17 mouse cellular contexts compared by ENCODE assay signal in genomic region chr6:48684806-48685205, GRCm38 (mm10). TPM values are rescaled to one million over a fixed set of nuclear protein-coding genes. Genes with fewer than 3 reads are reported as not detected.
DNase-seq lines count a peak whose midpoint lies in the region; ATAC-seq and TF ChIP-seq lines count a peak whose summit lies in the region.
"Had no signal": no experiment of that assay in that cellular context is flagged by ENCODE, and none has a peak within 500 bp of the region (broad histone marks: within the 10 kb centered on the region; RNA-seq: fewer than 3 reads in every experiment).

No protein-coding gene starts in this region.

- H3K27me3 ChIP-seq in kidney, adult 2 months (replicated peaks; ENCODE audit: control insufficient read depth, insufficient read depth, low read length) = no peaks in the 10 kb centered on the region
- H3K27me3 ChIP-seq in lung, embryonic 15.5 days = no peaks in the 10 kb centered on the region
- no peaks in the 10 kb centered on the region for H3K27me3 ChIP-seq in intestine, embryonic 16.5 days (replicated peaks; ENCODE audit: control insufficient read depth, insufficient read depth, low read length)
- H3K27me3 ChIP-seq in hindbrain, embryonic 13.5 days = no peaks in the 10 kb centered on the region
- H3K27me3 ChIP-seq: embryonic facial prominence, embryonic 15.5 days; forebrain, embryonic 13.5 days had no signal

- H3K4me3 ChIP-seq in kidney, adult 2 months (ENCODE audit: insufficient read depth, low read depth, low read length) = peak overlapping the region; percentile 56
- H3K4me3 ChIP-seq in lung, embryonic 15.5 days = peak overlapping the region; percentile 7; the same call in 1 of the 2 replicates
- peak overlapping the region; percentile 68 for H3K4me3 ChIP-seq in brown adipose tissue, adult 24 weeks (ENCODE audit: insufficient read depth, low read depth, low read length)
- no peak overlapping the region for H3K4me3 ChIP-seq in intestine, embryonic 16.5 days (ENCODE audit: low read length)
- H3K4me3 ChIP-seq in hindbrain, embryonic 13.5 days = no peak overlapping the region
- H3K4me3 ChIP-seq: embryonic facial prominence, embryonic 15.5 days; forebrain, embryonic 13.5 days; midbrain, embryonic 10.5 days had no signal

- no peaks in the 10 kb centered on the region for H3K9me3 ChIP-seq in lung, embryonic 15.5 days
- H3K9me3 ChIP-seq in intestine, embryonic 16.5 days (ENCODE audit: control insufficient read depth, low read length) = no peaks in the 10 kb centered on the region
- H3K9me3 ChIP-seq in hindbrain, embryonic 13.5 days = no peaks in the 10 kb centered on the region
- H3K9me3 ChIP-seq: embryonic facial prominence, embryonic 15.5 days; forebrain, embryonic 13.5 days; midbrain, embryonic 10.5 days had no signal

- peak overlapping the region; percentile 16; the same call in 1 of the 2 replicates for H3K4me2 ChIP-seq in lung, embryonic 15.5 days
- H3K4me2 ChIP-seq in intestine, embryonic 16.5 days (ENCODE audit: low read depth, low read length) = no peak overlapping the region
- H3K4me2 ChIP-seq in hindbrain, embryonic 13.5 days = no peak overlapping the region
- H3K4me2 ChIP-seq: embryonic facial prominence, embryonic 15.5 days; forebrain, embryonic 13.5 days had no signal

- no peaks in the 10 kb centered on the region for H3K36me3 ChIP-seq in kidney, adult 2 months (ENCODE audit: control insufficient read depth, insufficient read depth, low read length)
- H3K36me3 ChIP-seq in lung, embryonic 15.5 days = no peaks in the 10 kb centered on the region
- no peaks in the 10 kb centered on the region for H3K36me3 ChIP-seq in intestine, embryonic 16.5 days (ENCODE audit: control insufficient read depth, insufficient read depth, low read length)
- H3K36me3 ChIP-seq in hindbrain, embryonic 13.5 days = no peaks in the 10 kb centered on the region
- H3K36me3 ChIP-seq: embryonic facial prominence, embryonic 15.5 days; midbrain, embryonic 10.5 days had no signal

- H3K9ac ChIP-seq in lung, embryonic 15.5 days = no peak overlapping the region
- H3K9ac ChIP-seq in intestine, embryonic 16.5 days (ENCODE audit: low read depth, low read length) = no peak overlapping the region
- no peak overlapping the region for H3K9ac ChIP-seq in hindbrain, embryonic 13.5 days
- H3K9ac ChIP-seq: embryonic facial prominence, embryonic 15.5 days; forebrain, embryonic 13.5 days had no signal

- DNase-seq in kidney, adult 2 months = peak; percentile 69
- DNase-seq in kidney, adult 8-10 months = no peak
- DNase-seq in lung, postnatal 36 days = no peak
- DNase-seq: adrenal gland, postnatal 36 days; cerebellum, adult 11 months; kidney, postnatal 14 days; right cerebral cortex, postnatal 14 days; thymus, postnatal 25 days had no signal

- TF ChIP-seq POLR2A in kidney, adult 2 months (IDR thresholded peaks at IDR 0.05; ENCODE audit: low read depth, low read length) = no peak

- no peak for TF ChIP-seq CTCF in kidney, adult 2 months (conservative IDR thresholded peaks at IDR 0.05; ENCODE audit: insufficient read depth, insufficient read length, low read depth, low read length)

- 54% methylated on average over 4 of the region's 4 CpGs for WGBS in kidney, adult 2 months
- WGBS in lung, embryonic 15.5 days = 49% methylated on average over 4 of the region's 4 CpGs
- WGBS in intestine, embryonic 16.5 days = 58% methylated on average over 4 of the region's 4 CpGs
- WGBS in hindbrain, embryonic 13.5 days = 72% methylated on average over 4 of the region's 4 CpGs

- no peaks in the 10 kb centered on the region for H3K4me1 ChIP-seq in kidney, adult 2 months (ENCODE audit: control insufficient read depth, insufficient read depth, low read length)
- H3K4me1 ChIP-seq in lung, embryonic 15.5 days = no peaks in the 10 kb centered on the region
- peaks cover 24% of the 10 kb centered on the region; the same call in 1 of the 2 replicates for H3K4me1 ChIP-seq in brown adipose tissue, adult 24 weeks (ENCODE audit: control insufficient read depth, insufficient read depth, insufficient read length, low read length)
- H3K4me1 ChIP-seq in intestine, embryonic 16.5 days (ENCODE audit: control insufficient read depth, insufficient read depth, low read length) = no peaks in the 10 kb centered on the region
- no peaks in the 10 kb centered on the region for H3K4me1 ChIP-seq in hindbrain, embryonic 13.5 days (replicated peaks)
- H3K4me1 ChIP-seq: embryonic facial prominence, embryonic 15.5 days; forebrain, embryonic 13.5 days had no signal

- no peak for ATAC-seq in lung, embryonic 15.5 days (ENCODE audit: borderline replicate concordance, extremely low read depth, low FRiP score, low TSS enrichment)
- no peak for ATAC-seq in intestine, embryonic 16.5 days
- no peak for ATAC-seq in hindbrain, embryonic 13.5 days (ENCODE audit: low FRiP score)
- ATAC-seq: activated CD4-positive, CD25-positive, alpha-beta regulatory T cell, adult 4 months; forebrain, embryonic 13.5 days had no signal

- peak overlapping the region; percentile 93 for H3K27ac ChIP-seq in kidney, adult 2 months (ENCODE audit: insufficient read depth, low read depth, low read length)
- peak overlapping the region; percentile 66 for H3K27ac ChIP-seq in lung, embryonic 15.5 days
- peak overlapping the region; percentile 93 for H3K27ac ChIP-seq in brown adipose tissue, adult 24 weeks (replicated peaks; ENCODE audit: low read depth, low read length)
- H3K27ac ChIP-seq in intestine, embryonic 16.5 days (ENCODE audit: low read length) = peak overlapping the region; percentile 16; the same call in 1 of the 2 replicates
- no peak overlapping the region for H3K27ac ChIP-seq in hindbrain, embryonic 13.5 days
- H3K27ac ChIP-seq: embryonic facial prominence, embryonic 15.5 days; forebrain, embryonic 13.5 days; midbrain, embryonic 10.5 days had no signal

RNA-seq across cellular contexts. Expression of gene Gimap4, which starts 0.5 kb away (rescaled TPM):
- polyA plus RNA-seq in kidney, adult 2 months (2012; rRNA removed) = 27.5 and 44.3 TPM in 2 replicates
- 45.0 and 46.6 TPM in 2 replicates for polyA plus RNA-seq in lung, embryonic 15.5 days (2015; fragmentation: Nextera tagmentation; extraction: Ambion mirVana)
- polyA plus RNA-seq in brown adipose tissue, adult 24 weeks (2012; ENCODE audit: insufficient read depth, insufficient read length, missing spikeins) = 13.3 and 27.1 TPM in 2 replicates
- 21.2 and 23.2 TPM in 2 replicates for polyA plus RNA-seq in intestine, embryonic 16.5 days (2015; fragmentation: Nextera tagmentation; extraction: Ambion mirVana)
- polyA plus RNA-seq in hindbrain, embryonic 13.5 days (2015; fragmentation: Nextera tagmentation; extraction: Ambion mirVana) = 1.7 and 2.2 TPM in 2 replicates

RNA-seq across cellular contexts. Expression of gene Gimap9, which starts 8.9 kb away (rescaled TPM):
- polyA plus RNA-seq in kidney, adult 2 months (2012; rRNA removed) = 6.8 and 10.1 TPM in 2 replicates
- 16.1 and 16.2 TPM in 2 replicates for polyA plus RNA-seq in lung, embryonic 15.5 days (2015; fragmentation: Nextera tagmentation; extraction: Ambion mirVana)
- 2.5 and 5.9 TPM in 2 replicates for polyA plus RNA-seq in brown adipose tissue, adult 24 weeks (2012; ENCODE audit: insufficient read depth, insufficient read length, missing spikeins)
- polyA plus RNA-seq in intestine, embryonic 16.5 days (2015; fragmentation: Nextera tagmentation; extraction: Ambion mirVana) = 15.9 and 16.5 TPM in 2 replicates
- 2.9 and 3.6 TPM in 2 replicates for polyA plus RNA-seq in hindbrain, embryonic 13.5 days (2015; fragmentation: Nextera tagmentation; extraction: Ambion mirVana)

RNA-seq across cellular contexts. Expression of gene Gimap6, which starts 23.2 kb away (rescaled TPM):
- polyA plus RNA-seq in kidney, adult 2 months (2012; rRNA removed) = 14.2 and 24.0 TPM in 2 replicates
- polyA plus RNA-seq in lung, embryonic 15.5 days (2015; fragmentation: Nextera tagmentation; extraction: Ambion mirVana) = 41.3 and 48.5 TPM in 2 replicates
- polyA plus RNA-seq in brown adipose tissue, adult 24 weeks (2012; ENCODE audit: insufficient read depth, insufficient read length, missing spikeins) = 27.2 and 40.0 TPM in 2 replicates
- polyA plus RNA-seq in intestine, embryonic 16.5 days (2015; fragmentation: Nextera tagmentation; extraction: Ambion mirVana) = 19.7 and 21.1 TPM in 2 replicates
- 7.8 and 8.8 TPM in 2 replicates for polyA plus RNA-seq in hindbrain, embryonic 13.5 days (2015; fragmentation: Nextera tagmentation; extraction: Ambion mirVana)

RNA-seq across cellular contexts. Expression of gene Gm28053, which starts 33.6 kb away (rescaled TPM):
- not detected in 2 replicates for polyA plus RNA-seq in kidney, adult 2 months (2012; rRNA removed)
- polyA plus RNA-seq in lung, embryonic 15.5 days (2015; fragmentation: Nextera tagmentation; extraction: Ambion mirVana) = 3.4 and 4.2 TPM in 2 replicates
- not detected in 2 replicates for polyA plus RNA-seq in brown adipose tissue, adult 24 weeks (2012; ENCODE audit: insufficient read depth, insufficient read length, missing spikeins)
- 3.2 and 9.2 TPM in 2 replicates for polyA plus RNA-seq in intestine, embryonic 16.5 days (2015; fragmentation: Nextera tagmentation; extraction: Ambion mirVana)
- 0.79 TPM in 1 of 2 replicates, not detected in the other for polyA plus RNA-seq in hindbrain, embryonic 13.5 days (2015; fragmentation: Nextera tagmentation; extraction: Ambion mirVana)
- polyA plus RNA-seq: liver, embryonic 16.5 days had no signal

RNA-seq across cellular contexts. Expression of gene Gimap7, which starts 33.6 kb away (rescaled TPM):
- 0.20 and 0.97 TPM in 2 replicates for polyA plus RNA-seq in kidney, adult 2 months (2012; rRNA removed)
- 0.29 TPM in 1 of 2 replicates, not detected in the other for polyA plus RNA-seq in lung, embryonic 15.5 days (2015; fragmentation: Nextera tagmentation; extraction: Ambion mirVana)
- polyA plus RNA-seq in brown adipose tissue, adult 24 weeks (2012; ENCODE audit: insufficient read depth, insufficient read length, missing spikeins) = not detected in 2 replicates
- polyA plus RNA-seq in intestine, embryonic 16.5 days (2015; fragmentation: Nextera tagmentation; extraction: Ambion mirVana) = 0.28 and 0.34 TPM in 2 replicates
- polyA plus RNA-seq in hindbrain, embryonic 13.5 days (2015; fragmentation: Nextera tagmentation; extraction: Ambion mirVana) = not detected in 2 replicates
- polyA plus RNA-seq: forebrain, embryonic 13.5 days; midbrain, embryonic 10.5 days had no signal

Comparison
In these comparisons a context has a peak if more than half of its experiments do, and no peak if none do; other contexts are left out.
1. H3K4me3 ChIP-seq: peak in kidney, adult 2 months (single experiment), lung, embryonic 15.5 days (single experiment) and brown adipose tissue, adult 24 weeks (single experiment); none in intestine, embryonic 16.5 days (single experiment) and hindbrain, embryonic 13.5 days (single experiment).